Mouse (Mus musculus) right cerebral cortex, postnatal 14 days (tissue): Measurements from ENCODE around the gene H2-Oa.

Experiments
- DNase-seq: peaks from one replicate; pipeline ENCODE4 v3.0.0; 2022

The H2-Oa gene

GRCm38 (mm10) chr17:34092197-34092875 is at the start of gene H2-Oa:
Gene H2-Oa, plus strand, starts transcription at chr17:34092340.
- DNase-seq, result no peak

- DNase-seq, result no peak
Observed at GRCm38 (mm10) chr17:34045941-34046340, 46.2 kb upstream of the H2-Oa start.

GRCm38 (mm10) chr17:34047404-34048050 is 44.6 kb upstream of the H2-Oa start:
- DNase-seq, result no peak

- DNase-seq, result no peak
Observed at GRCm38 (mm10) chr17:34057224-34057623, 34.9 kb upstream of the H2-Oa start.

GRCm38 (mm10) chr17:34068864-34069263 is 23.3 kb upstream of the H2-Oa start:
- no peak for DNase-seq

GRCm38 (mm10) chr17:34072091-34072490 is 20.0 kb upstream of the H2-Oa start:
- no peak for DNase-seq

- DNase-seq, result peak; percentile 81
Observed at GRCm38 (mm10) chr17:34075271-34075670, 16.9 kb upstream of the H2-Oa start.

- peak; percentile 80 for DNase-seq
Observed at GRCm38 (mm10) chr17:34077549-34077948, 14.6 kb upstream of the H2-Oa start.

GRCm38 (mm10) chr17:34078148-34078547 is 14.0 kb upstream of the H2-Oa start:
- no peak for DNase-seq

GRCm38 (mm10) chr17:34079002-34079401 is 13.1 kb upstream of the H2-Oa start:
- no peak for DNase-seq

- DNase-seq, result no peak
Observed at GRCm38 (mm10) chr17:34079621-34080020, 12.5 kb upstream of the H2-Oa start.

GRCm38 (mm10) chr17:34083104-34083503 is 9.0 kb upstream of the H2-Oa start:
- no peak for DNase-seq

- DNase-seq, result no peak
Observed at GRCm38 (mm10) chr17:34087386-34087785, 4.8 kb upstream of the H2-Oa start.

GRCm38 (mm10) chr17:34088124-34088523 is 4.0 kb upstream of the H2-Oa start:
- no peak for DNase-seq

GRCm38 (mm10) chr17:34090923-34091322 is 1.2 kb upstream of the H2-Oa start:
- DNase-seq, result peak; percentile 33

- no peak for DNase-seq
Observed at GRCm38 (mm10) chr17:34093199-34093874, 1.2 kb downstream of the H2-Oa start.

- no peak for DNase-seq
Observed at GRCm38 (mm10) chr17:34094283-34095035, 2.3 kb downstream of the H2-Oa start.

GRCm38 (mm10) chr17:34096497-34097010 is 4.4 kb downstream of the H2-Oa start:
- no peak for DNase-seq

- DNase-seq, result no peak
Observed at GRCm38 (mm10) chr17:34097272-34097671, 5.1 kb downstream of the H2-Oa start.

- no peak for DNase-seq
Observed at GRCm38 (mm10) chr17:34098709-34099479, 6.8 kb downstream of the H2-Oa start.

- DNase-seq, result no peak
Observed at GRCm38 (mm10) chr17:34099531-34099930, 7.4 kb downstream of the H2-Oa start.

GRCm38 (mm10) chr17:34101185-34101584 is 9.0 kb downstream of the H2-Oa start:
- no peak for DNase-seq
